Mouse (Mus musculus) A20 (cell line): ENCODE results near the gene Pygb.
A peak's percentile ranks its signal among the peaks of the same experiment; 100 is the strongest.

Experiments used
- DNase-seq: peaks from one replicate; pipeline ENCODE4 v3.0.0-alpha.2; 2011; ENCODE audit warnings: low read depth, low spot score

Pygb gene

DNA sequence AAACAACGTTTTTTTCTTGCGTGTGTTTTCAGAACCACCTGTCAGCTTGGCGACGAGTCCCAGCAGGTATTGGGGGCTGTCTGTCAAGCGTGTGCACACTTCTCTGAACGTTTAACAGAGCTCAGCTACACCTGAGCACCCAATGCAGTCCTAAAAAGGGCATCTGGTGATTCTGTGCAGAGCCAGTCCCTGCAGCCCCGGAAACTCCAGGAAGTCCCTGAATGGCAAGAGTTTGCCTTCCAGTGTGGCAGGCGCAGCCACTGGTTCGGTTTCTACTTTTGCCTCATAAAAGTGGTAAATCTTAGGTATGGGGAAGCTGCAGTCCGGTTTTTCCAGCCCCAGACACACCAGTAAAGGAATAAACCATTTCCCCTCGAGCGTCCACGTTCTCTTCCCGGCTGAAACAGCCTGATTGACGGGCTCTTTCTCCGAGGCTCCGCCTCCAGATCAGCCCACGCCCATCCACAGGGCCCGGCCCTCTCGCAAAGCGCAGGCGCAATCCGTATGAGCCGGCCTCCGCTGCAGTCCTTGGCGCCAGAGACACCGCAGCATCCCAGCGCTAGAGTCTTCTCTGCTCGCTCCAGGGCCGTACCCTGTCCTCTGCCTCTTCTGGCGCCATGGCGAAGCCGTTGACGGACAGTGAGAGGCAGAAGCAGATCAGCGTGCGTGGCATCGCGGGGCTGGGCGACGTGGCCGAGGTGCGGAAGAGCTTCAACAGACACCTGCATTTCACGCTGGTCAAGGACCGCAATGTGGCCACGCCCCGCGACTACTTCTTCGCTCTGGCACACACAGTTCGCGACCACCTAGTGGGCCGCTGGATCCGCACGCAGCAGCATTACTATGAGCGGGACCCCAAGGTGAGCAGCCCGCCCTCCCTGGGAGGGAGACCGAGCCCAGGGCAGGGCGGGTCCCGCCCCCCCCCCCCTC, at the start of gene Pygb:
Pygb (plus strand) TSS at position 485 of the 930 bp plus-strand sequence.
- DNase-seq, result peak; percentile 96

DNA sequence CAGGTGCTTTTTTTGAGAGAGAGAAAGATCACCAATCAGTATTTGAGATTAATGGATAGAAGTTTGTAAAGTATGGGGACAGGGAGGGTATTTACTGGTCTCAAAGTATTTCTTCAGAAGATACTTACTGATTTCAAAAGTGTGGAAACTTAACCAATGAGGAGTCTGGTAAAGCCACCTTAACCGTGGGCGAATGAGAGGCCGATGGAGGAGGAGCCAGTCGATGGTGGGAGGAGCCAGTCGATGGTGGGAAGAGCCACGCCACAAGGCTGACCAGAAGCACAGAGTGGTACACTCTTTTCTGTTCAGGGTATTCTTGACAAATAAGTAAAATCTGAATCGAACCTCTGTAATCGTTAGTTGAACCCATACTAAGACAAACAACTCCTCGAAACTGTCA, 48.7 kb upstream of the Pygb start:
- no peak for DNase-seq

DNA sequence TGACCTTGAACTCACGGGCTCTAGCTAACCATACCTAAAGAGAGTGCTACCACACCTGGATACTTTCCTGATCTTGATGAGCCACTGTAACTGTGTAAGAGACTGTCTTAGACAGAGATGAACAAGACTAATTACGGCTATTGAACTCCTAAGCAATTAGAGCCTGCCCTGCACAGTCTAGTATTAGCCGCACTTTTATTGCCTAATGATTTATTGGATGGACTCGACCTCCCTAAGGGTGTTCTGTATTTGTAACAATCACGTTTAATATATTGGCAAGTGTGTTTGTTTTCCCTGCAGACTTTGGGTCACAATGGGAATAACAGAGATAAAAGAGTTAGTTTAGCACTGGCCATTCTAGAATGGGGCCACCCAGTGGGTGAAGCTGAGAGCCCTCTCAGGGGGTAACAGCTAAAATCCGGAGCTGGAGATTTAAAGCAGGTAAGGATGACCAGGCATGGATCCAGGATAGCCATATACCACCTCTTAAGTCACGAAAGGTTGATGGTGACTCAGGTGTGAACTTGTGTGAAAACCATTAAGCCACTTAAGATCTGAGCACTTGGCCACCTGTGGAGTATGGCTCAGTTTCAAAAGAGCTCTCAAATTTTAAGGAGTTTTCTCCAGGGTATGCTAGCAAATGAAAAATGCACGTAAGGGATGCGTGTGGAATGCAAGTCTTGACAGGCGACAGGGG, 46.2 kb upstream of the Pygb start:
- no peak for DNase-seq

DNA sequence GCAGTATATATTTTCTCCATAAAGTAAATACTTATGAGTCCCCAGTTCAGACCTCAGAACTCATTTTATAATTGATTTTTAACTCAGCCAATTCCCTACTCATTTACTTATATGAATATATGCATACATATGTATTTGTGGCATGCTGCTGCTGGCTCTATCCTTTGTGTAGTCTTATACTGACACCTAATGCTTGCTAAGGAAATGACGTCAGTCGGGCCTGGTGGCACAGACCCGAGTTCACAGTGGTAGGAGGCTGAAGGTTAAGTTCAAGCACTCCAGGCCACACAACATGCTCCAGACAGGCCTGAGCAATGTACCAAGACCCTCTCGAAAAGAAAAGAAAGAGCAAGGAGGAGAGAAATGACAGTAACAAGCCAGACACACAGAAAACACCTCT, 45.1 kb upstream of the Pygb start:
- DNase-seq, result peak; percentile 46

DNA sequence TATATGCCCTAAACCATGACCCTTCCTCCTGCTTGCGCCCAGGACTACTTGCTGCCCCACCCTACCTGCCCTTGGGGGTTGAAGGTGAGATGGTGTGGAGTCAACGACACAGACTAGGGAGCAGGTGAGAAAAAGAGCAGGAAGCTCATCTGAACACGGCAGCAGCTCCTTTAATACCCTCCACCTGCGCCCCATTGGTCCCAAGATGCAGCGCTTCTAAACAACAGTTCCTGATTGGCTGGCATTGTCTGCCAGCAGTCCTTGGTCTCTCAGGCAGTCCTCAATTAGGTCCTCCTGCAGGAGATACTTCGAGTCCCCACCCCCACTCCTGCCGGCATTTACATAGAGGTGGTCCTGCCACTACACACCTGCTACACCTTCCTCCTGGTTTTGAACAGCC, 41.5 kb upstream of the Pygb start:
- no peak for DNase-seq

DNA sequence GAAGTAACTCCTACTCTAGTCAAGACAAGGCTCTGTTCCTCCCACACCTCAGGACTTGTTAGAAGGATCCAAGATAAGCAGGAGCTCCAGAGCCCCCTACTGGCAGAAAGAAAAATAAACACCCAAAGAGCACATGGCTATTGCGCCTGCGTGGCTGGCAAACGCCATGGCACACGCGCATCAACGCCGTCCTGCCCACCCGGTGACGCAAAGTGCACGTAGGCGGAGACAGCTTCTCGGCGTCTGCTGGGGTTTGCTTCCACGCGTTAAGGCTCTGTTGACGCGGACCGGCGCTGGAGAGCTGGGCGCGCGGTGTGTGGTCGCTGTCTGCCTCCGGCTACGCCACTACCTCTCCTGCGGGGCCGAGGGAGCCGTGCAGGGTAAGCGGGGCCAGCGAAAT, 37.7 kb upstream of the Pygb start, which contains the start of gene Entpd6:
Entpd6 (plus strand) TSS at position 189 of the 400 bp plus-strand sequence.
- DNase-seq, result peak; percentile 97

DNA sequence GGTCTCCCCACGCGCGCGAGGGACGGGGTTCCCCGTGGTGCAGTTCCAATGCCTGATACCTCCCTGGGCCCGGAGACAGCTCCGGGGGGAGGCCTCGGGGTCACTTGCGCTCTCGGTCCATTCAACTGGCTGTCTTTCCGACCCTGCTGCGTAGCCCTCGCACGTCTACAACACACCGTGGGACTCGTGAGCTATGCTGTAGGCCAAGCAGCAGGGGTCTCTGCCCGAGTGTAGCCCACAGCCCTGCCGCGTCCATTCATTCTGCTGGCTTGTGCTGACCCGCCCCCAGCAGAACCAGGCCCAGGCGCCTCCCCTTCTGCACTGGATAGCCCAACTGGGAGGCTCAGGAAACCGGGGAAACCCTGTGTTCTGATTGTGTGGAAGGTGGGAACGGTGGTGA, 37.3 kb upstream of the Pygb start:
- DNase-seq, result no peak

DNA sequence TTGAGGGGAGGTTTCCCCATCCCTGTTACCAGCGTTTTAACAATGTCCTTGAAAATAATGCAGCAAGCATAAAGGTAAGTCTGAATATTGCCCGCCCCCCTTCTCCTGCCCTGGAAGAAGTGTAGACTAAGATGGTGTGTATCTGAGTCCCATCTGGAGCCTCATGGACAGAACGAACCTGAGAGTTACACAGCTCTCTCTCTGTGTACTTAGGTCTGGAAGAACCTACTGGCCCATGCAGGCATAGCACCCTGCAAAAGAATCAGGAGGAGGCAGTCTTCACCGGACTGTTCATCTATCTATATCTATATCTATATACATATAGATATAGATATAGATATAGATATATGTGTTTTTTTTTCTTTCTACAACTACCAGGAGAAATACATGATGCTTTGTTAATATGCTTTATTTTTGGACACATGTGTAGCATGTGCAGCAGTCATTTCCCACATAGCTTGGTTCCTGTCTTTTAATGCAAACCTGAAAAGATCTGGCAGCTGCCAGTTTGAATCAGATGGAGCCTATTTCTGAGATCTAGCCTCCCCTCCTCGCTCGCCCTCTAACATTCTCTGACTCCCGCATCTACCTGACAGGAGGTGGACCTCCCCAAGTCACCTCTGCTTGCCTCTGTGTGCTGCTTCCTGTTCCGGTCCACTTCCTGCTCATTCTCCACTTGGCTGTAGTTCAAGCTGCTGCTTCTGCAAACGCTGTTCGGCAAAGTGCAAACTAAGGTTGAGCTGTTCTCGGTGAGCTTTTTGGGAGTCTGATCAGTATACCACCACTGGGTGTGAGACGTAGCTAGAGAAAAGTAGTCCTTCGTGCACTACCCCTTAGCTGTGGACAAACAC, 36.2 kb upstream of the Pygb start:
- DNase-seq, result peak; percentile 66

DNA sequence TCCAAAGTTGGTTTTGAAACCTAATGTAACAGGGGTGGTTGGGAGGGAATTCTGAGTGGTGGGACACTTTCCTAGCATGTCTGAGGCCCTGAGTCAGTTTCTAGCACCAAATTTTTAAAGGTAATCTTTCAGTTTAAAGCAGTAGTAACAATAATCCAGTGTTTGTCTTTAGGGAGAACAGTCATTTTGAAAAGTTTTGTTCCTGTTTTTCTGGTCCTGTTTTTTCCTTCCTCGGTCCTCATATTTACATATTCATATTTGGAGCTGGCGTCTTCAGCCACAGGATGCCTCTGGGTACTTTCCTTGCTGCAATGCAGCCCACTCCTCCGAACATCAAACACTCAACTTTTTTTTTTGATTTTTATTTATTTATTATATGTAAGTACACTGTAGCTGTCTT, 31.5 kb upstream of the Pygb start:
- DNase-seq, result peak; percentile 61

DNA sequence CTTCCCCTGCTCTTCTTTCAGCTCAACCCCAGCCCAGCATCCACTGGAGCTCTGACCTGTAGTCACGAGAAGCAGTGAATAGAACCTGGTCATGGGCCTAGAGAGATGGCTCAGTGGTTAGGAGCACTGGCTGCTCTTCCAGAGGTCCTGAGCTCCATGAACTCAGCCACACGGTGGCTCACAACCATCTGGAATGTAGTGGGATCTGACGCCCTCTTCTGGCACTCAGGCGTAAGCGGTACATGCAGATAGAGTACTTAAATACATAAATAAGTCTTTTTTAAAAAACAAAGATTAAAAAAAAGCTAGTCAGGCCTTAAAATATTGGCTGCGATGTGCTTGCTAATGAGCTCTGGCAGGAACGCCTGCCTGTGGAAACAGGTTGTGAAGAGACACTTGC, 25.1 kb upstream of the Pygb start:
- DNase-seq, result no peak

DNA sequence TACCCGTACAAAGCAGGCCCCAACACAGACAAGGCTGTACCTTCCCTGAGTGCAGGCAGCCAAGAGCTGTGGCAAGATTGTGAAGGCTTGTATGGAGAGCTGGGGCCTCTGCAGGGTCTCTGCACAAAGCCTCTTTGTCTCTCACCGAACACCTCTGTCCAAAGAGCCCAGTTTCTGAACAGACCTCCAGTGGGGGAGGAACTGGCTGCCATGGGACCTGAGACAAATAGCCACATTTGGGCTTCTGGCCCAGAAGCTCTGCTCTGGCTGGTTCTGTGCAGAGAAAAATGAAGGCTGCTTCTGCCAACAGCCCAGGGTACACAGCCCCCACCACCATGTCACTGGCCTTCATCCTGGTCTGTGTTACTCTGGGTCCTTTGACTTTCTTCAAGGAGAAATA, 20.9 kb upstream of the Pygb start:
- DNase-seq, result no peak

DNA sequence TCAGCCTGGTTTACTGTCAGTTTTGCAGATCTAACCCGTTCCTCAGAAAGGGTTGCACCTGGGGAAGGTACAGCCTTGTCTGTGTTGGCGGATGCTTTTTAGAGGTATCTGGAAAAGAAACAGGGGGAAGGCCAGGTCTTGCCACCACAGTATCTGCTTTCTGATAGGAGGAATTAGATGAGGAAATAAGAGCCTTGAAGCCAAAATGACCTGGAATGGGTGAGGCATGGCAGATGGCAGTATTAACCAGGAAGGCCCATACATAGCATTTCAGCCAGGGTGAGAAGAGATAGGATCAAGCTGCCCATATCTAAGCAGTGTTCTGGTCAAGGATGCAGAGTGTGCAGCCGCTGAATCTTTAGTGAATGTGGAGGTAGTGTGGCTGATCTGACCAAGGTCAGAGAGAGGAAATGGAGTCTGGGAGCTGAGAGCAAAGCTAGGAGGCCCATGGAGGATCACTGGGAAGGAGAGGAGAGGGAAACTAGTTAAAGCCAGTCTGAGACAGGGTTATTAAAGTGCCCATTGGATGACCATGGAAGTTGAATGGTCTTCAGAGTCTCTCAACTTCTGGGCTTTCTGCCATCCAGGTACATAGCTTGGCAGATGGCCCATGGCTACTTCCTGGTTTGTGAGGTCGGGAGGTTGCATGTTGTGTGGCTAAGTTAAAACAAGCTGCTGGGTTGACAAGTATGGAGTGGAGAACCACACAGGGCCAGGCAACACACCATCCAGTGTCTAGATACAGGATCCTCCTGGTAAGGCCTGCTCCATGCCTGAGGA, 20.3 kb upstream of the Pygb start:
- DNase-seq, result no peak

DNA sequence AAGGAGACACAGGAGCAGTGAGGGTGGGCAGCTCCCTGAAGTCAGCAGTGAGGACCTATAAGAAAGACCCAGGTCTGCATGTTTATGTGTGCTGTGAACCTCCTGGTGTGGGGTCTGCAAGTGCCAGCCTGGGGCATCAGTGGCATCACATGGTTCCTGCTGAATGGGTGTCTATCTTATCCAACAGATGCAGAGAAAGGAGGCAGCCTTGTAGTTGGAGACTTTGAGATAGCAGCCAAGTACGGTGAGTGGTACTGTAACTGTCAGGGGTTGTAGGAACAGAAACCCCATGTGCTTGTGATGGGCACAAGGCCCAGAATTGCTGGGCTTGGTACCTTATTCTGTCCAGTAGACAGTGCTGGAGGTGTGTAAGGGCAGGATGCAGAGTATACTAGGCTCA, 17.9 kb upstream of the Pygb start:
- DNase-seq, result no peak

DNA sequence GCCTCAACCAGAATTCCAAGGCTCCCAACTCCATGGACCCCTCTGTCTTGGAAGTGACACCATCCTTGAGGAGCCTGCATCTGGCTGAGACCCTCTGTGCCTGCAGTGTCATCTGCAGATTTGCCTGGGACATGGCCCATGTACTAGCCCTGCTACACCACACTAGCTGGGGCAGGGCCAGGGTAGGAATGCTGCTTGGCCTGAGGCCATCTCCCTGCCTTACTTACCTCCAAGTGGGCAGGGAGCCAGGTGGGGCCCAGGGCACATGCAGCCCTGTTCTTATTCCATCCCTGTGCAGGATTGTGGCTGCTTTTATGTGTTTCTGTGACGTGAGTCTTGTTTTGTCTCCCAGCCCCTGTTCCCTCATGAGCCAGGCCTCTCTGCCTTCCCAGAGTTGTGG, 15.8 kb upstream of the Pygb start:
- DNase-seq, result no peak

DNA sequence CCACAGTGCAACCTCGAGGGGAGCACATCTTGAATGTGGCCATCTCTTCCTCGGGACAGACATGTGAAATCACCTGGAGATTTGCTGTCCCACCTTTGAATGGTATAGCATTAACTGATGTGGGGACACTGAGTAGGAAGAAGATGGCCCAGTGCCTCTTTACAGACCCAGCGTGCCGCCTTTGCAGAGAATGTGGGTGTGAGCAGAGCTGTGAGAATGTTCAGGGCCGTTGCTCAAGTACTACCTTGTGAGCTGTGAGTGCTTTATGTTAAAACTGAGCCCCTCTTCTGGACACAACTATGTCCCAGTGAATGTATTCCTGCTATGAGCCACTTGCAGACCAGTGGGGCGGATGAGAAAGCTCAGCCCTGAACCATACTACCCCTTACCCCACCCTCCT, 15.4 kb upstream of the Pygb start:
- DNase-seq, result no peak

DNA sequence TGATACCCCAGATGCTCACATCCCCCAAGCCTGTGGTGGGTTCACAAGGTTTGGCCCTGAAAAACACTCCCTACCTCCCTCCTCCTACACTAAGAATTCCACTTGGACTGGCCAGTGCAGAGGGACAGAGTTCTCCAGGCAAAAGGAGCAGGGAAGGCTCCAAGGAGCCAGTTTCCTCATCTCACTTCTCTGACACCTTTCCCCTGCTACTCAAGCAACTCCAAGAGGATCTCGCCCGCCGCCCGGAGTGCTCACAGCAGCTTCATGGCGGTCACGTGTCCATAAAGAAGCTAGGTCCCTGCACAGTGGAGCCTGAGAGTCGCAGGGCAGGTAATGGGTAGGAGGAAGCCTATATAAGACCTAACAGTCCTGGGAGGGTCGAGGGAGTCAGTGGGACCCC, 14.5 kb upstream of the Pygb start:
- no peak for DNase-seq

DNA sequence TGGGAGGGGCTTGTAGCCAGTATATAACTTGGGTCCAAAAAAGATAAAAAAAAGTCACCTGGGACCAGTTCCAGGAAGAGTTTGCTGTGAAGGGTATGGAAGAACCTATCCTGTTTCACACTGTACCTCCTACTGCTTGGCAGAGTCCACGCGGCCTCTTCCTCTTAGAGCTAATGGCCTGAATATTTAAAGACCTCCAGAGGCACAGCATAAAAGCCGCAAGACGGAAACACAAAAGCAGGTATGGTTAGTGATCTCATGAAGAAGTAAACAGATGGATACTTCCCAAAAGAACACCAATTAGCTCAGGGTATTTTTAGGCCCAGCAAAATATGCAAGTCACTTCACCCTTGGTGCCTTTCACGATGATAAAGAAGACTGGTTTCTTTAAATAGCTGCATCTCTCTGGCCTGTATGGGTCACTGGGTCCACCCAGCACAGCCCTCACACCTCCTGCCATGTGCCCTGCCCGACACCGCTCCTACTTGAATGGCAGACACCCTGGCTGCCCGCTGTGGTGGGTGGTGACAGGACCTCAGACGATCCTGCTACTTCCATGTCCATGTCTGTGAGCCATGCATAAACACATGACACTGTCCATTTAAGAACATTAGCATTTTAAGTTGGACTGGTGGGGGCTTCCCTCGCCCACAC, 13.9 kb upstream of the Pygb start:
- no peak for DNase-seq

DNA sequence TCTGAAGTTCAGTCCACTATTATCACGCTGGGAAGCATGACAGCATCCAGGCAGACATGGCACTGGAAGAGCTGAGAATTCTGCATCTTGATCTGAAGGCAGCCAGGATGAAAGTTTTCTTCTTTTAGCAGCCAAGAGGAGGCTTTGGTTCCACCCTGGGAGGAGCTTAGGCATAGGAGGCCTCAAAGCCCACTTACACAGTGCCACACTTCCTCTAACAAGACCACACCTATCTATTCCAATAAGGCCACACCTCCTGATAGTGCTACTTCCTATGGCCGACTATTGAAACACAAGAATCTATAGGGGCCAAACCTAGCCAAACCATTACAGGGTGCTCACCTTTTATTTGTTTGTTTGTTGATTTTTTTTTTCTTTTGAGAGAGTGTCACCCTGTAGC, 3.7 kb upstream of the Pygb start:
- no peak for DNase-seq

DNA sequence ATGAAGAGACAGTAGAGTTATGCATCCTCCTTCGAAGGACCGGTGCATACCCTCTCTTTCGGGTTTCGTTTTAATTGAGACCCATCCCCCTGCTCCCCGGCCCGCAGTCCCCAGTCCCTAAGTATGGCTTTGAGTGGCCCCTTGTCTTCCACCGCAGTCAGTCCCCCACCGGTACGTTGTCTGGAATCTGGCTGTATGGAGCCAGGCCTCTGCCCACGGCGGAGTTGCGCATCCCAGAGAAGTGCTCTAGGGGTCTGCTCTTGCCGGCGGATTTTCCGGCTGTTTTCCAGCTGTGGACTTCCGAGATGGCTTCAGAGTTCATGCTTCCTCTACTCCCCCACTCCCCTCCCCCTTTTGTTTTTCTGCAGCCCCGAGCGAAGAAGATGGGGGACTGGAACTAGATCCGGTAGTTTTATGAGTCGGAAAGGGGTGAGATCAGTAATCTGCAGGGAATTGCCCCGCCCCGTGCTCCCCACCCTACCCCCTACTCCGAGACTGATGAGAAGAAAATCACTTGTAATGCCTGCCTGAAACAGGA, 768 bp downstream of the Pygb start:
- DNase-seq, result peak; percentile 48

DNA sequence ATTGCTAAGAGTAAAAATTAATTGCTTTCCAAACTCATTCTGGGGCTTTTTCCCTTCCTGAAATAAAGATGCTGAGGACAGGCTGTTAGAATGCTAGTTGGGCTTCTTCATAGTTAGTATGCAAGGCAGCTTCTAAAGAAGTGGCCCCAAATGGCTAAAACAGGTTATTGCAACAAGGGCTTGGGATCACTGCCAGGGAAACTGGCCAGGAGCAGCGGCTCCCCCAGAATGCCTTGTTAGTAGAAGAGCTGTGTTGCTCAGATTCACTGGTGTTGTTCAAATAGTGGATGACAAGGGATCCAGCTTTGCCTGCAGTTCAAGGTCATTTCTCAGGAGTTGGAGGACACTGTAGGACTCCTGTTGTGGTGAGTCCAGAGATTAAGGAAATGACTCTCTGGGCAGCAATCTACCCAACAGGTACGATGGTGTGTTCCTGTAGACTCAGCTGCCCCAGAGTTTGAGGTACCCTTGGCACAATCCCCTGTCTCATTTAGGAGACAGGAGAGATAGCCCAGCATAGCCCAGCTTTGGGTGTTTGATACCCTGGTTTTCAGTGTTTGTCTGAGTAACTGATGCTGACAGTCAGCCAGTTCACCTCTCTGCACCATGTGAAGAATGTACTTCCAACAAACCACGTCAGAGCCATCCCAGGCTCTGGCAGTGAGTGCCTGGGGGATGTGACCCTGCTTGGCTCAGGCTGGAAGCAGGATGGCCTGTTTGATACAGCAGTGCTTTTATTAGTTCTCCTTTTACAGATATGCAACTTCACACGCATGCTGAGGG, 2.4 kb downstream of the Pygb start:
- no peak for DNase-seq
